Mouse (Mus musculus): ENCODE measurements around the gene Zfp850.

GRCm38 (mm10) chr7:28010271-28010670, 3.6 kb downstream of the Zfp850 start:
- no peak for TF ChIP-seq POLR2A (IDR thresholded peaks at IDR 0.05; ENCODE audit: borderline replicate concordance, insufficient read depth, low read length)
- no peak for TF ChIP-seq CTCF (IDR thresholded peaks at IDR 0.05; ENCODE audit: borderline replicate concordance, insufficient read depth, low read depth, low read length)
